Mouse (Mus musculus) testis, adult 2 months (tissue): ENCODE results near the gene Pik3c2g. TPM values are rescaled to one million over a fixed set of nuclear protein-coding genes. Genes with fewer than 3 reads are reported as not detected.

Experiments
- H3K27ac ChIP-seq: fragments of 200-500 bp; 2 replicates; pipeline ENCODE4 v1.5.1; 2012; ENCODE audit warnings: low read depth, low read length; ENCODE audit not compliant: control insufficient read depth, insufficient read depth
- H3K27me3 ChIP-seq: fragments of 200-500 bp; 2 replicates; pipeline ENCODE4 v1.6.1; 2012; ENCODE audit warnings: mild to moderate bottlenecking, low read length, moderate library complexity; ENCODE audit not compliant: control insufficient read depth, insufficient read depth
- H3K36me3 ChIP-seq: fragments of 200-500 bp; 2 replicates; pipeline ENCODE4 v1.6.1; 2012; ENCODE audit warnings: mild to moderate bottlenecking, low read length; ENCODE audit not compliant: control insufficient read depth, insufficient read depth
- H3K4me1 ChIP-seq: fragments of 200-500 bp; 2 replicates; pipeline ENCODE4 v1.6.1; 2012; ENCODE audit warnings: low read length; ENCODE audit not compliant: control insufficient read depth, insufficient read depth
- H3K4me3 ChIP-seq: fragments of 200-500 bp; 2 replicates; pipeline ENCODE4 v1.5.1; 2012; ENCODE audit warnings: low read depth, mild to moderate bottlenecking, low read length, moderate library complexity, mixed read lengths; ENCODE audit not compliant: control insufficient read depth
- CTCF ChIP-seq: fragments of 200-500 bp; IDR thresholded peaks from 2 replicates; pipeline ENCODE4 v1.5.1; 2012; ENCODE audit warnings: low read depth, mild to moderate bottlenecking, inconsistent platforms, low read length, moderate library complexity; ENCODE audit not compliant: control insufficient read depth, insufficient read depth, insufficient replicate concordance
- POLR2A ChIP-seq: fragments of 200-500 bp; IDR thresholded peaks from 2 replicates; pipeline ENCODE4 v1.6.1; 2012; ENCODE audit warnings: low read depth, mild to moderate bottlenecking, inconsistent platforms, low read length, moderate library complexity; ENCODE audit not compliant: control insufficient read depth
- polyA plus RNA-seq: library from polyadenylated mRNA; depleted of rRNA; stranded (reverse); fragments of >200 nt; gene quantifications from 2 replicates; pipeline ENCODE4 v1.2.3, GENCODE M21; 2012

The Pik3c2g gene
- polyA plus RNA-seq, 1 experiment = 0.35 TPM

GRCm38 (mm10) chr6:139865059-139865673, 278.1 kb downstream of the Pik3c2g start:
- Histone ChIP-seq H3K4me1 (no peaks in the 10 kb centered on the region), H3K4me3 (no peak overlapping the region), H3K27ac (no peak overlapping the region), H3K36me3 (no peaks in the 10 kb centered on the region), H3K27me3 (no peaks in the 10 kb centered on the region)
- TF ChIP-seq POLR2A = no peak
- TF ChIP-seq CTCF = no peak

- Histone ChIP-seq H3K4me3 (no peak overlapping the region), H3K36me3 (no peaks in the 10 kb centered on the region), H3K27me3 (no peaks in the 10 kb centered on the region), H3K27ac (no peak overlapping the region), H3K4me1 (peaks cover 2% of the 10 kb centered on the region; the same call in 1 of the 2 replicates)
- no peak for TF ChIP-seq POLR2A
- TF ChIP-seq CTCF = no peak
These were observed 287.6 kb downstream of the Pik3c2g start for GRCm38 (mm10) chr6:139874418-139875176.

- Histone ChIP-seq H3K4me3 (no peak overlapping the region), H3K27me3 (no peaks in the 10 kb centered on the region), H3K36me3 (no peaks in the 10 kb centered on the region), H3K4me1 (peaks cover 2% of the 10 kb centered on the region; the same call in 1 of the 2 replicates), H3K27ac (no peak overlapping the region)
- TF ChIP-seq CTCF (no peak), POLR2A (no peak)
These were observed 289.7 kb downstream of the Pik3c2g start for GRCm38 (mm10) chr6:139876691-139877090.

DNA sequence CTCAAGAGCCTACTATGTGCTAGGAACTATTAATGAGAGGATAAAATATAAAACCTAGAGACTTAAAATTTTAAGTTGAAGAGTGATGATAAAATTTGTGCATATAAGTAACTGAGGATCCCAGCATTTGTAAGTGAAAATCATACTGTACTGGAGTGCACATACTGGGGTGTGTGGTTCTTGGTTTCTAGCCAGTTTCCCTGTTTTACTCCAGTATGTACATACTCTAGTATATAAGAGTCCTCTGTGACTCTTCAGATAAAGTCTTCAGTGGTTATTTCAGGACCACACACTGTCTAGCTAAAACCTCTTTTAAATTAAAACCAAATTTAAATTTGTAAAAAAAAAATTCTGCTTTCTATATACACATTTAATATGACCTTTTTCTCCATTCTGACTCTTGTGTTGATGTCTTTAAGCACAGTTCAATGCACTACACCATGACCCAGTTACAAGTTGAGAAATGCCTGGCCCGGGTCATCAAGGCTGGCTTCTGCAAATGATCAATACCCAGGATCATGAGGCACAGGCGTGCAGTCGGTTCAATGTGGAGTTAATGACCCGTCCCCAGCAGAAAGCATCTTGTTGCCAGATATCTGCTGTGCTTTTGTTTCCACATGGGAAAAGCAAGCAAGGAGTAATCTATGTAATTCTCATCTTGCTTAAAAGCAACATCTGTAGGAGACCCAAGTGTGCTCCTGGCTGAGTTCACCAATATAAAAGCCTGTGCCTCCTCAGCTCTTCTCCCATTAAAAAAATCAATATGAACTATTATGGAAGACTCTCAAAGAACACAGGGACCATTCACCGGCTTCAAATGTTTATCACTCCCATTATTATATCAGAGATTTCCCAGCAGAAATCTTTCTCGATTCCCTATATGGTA, 290.7 kb downstream of the Pik3c2g start:
- Histone ChIP-seq H3K36me3 (no peaks in the 10 kb centered on the region), H3K27me3 (no peaks in the 10 kb centered on the region), H3K27ac (no peak overlapping the region), H3K4me1 (peaks cover 1% of the 10 kb centered on the region; the same call in 1 of the 2 replicates), H3K4me3 (no peak overlapping the region)
- TF ChIP-seq CTCF (no peak), POLR2A (no peak)

DNA sequence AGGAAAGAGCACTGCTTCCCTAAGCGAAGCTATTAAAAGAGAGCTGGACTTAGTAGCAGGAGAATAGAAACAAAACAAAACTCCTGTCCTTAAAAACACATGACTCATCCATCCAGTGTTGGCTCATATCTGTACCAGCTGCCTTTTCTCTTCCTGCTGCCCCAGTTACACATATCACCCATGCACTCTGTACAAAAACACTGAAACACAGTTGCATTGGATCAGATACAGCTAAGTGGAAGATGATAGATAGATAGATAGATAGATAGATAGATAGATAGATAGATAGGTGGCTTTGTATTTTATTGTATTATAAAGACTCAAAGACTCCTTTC, 291.3 kb downstream of the Pik3c2g start:
- Histone ChIP-seq H3K4me1 (no peaks in the 10 kb centered on the region), H3K4me3 (no peak overlapping the region), H3K27ac (no peak overlapping the region), H3K27me3 (no peaks in the 10 kb centered on the region), H3K36me3 (no peaks in the 10 kb centered on the region)
- TF ChIP-seq CTCF (no peak), POLR2A (no peak)

GRCm38 (mm10) chr6:139882076-139882475, 295.1 kb downstream of the Pik3c2g start:
- no peaks in the 10 kb centered on the region for H3K36me3 ChIP-seq
- H3K4me1 ChIP-seq = no peaks in the 10 kb centered on the region
- H3K27me3 ChIP-seq = no peaks in the 10 kb centered on the region
- no peak overlapping the region for H3K27ac ChIP-seq
- H3K4me3 ChIP-seq = no peak overlapping the region
- no peak for TF ChIP-seq POLR2A

DNA sequence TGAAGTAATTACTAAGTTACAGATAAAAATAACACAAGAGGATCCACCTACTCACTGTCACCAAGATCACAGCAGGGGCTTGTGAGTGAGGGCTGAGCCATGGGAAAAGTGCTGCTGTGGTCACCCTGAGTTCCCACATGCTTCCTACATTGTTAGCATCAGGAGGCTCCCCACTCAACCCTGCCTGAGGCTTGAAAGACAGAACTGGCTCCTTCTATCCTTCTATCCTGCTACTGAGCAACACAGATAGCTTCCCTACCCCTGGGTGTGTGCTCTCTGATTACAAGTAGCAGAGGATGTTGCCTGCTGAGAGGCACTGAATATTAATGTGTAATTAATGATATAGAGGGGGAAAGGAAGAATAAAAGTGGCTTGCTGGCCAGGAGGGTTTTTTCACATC, 300.2 kb downstream of the Pik3c2g start:
- TF ChIP-seq POLR2A = no peak
- no peak for TF ChIP-seq CTCF
- Histone ChIP-seq H3K4me1 (no peaks in the 10 kb centered on the region), H3K4me3 (no peak overlapping the region), H3K27me3 (no peaks in the 10 kb centered on the region), H3K36me3 (no peaks in the 10 kb centered on the region), H3K27ac (no peak overlapping the region)
